16 mouse cellular contexts compared by ENCODE assay signal in genomic region chr10:67094922-67095321, GRCm38 (mm10). TPM values are rescaled to one million over a fixed set of nuclear protein-coding genes. Genes with fewer than 3 reads are reported as not detected.
DNase-seq lines count a peak whose midpoint lies in the region; ATAC-seq and TF ChIP-seq lines count a peak whose summit lies in the region.
"Had no signal": no experiment of that assay in that cellular context is flagged by ENCODE, and none has a peak within 500 bp of the region (broad histone marks: within the 10 kb centered on the region; RNA-seq: fewer than 3 reads in every experiment).

No protein-coding gene starts in this region.

- no peak overlapping the region for H3K27ac ChIP-seq in forebrain, embryonic 10.5 days
- no peak overlapping the region for H3K27ac ChIP-seq in forebrain, postnatal 0 days (ENCODE audit: low read depth, low read length)
- H3K27ac ChIP-seq in midbrain, embryonic 13.5 days, result no peak overlapping the region
- H3K27ac ChIP-seq in midbrain, embryonic 11.5 days (ENCODE audit: low read depth, low read length), result no peak overlapping the region
- H3K27ac ChIP-seq: midbrain, embryonic 12.5 days had no signal

- no peak for TF ChIP-seq CTCF in forebrain, postnatal 0 days (IDR thresholded peaks at IDR 0.05; ENCODE audit: low read depth)

- no peak for ATAC-seq in forebrain, postnatal 0 days
- no peak for ATAC-seq in midbrain, embryonic 13.5 days
- no peak for ATAC-seq in midbrain, embryonic 11.5 days (ENCODE audit: low FRiP score)
- no peak for ATAC-seq in CD4-positive, CD25-positive, alpha-beta regulatory T cell, adult 4 months

- peaks cover 37% of the 10 kb centered on the region for H3K4me1 ChIP-seq in forebrain, embryonic 10.5 days
- peaks cover 11% of the 10 kb centered on the region; the same call in 1 of the 2 replicates for H3K4me1 ChIP-seq in forebrain, postnatal 0 days (ENCODE audit: insufficient read depth)
- H3K4me1 ChIP-seq in midbrain, embryonic 13.5 days (replicated peaks), result peaks cover 38% of the 10 kb centered on the region
- H3K4me1 ChIP-seq in midbrain, embryonic 11.5 days (ENCODE audit: control insufficient read depth, insufficient read depth, low read length), result peaks cover 17% of the 10 kb centered on the region

- H3K4me3 ChIP-seq in forebrain, embryonic 10.5 days, result peak overlapping the region; percentile 89; the same call in 1 of the 2 replicates
- H3K4me3 ChIP-seq in forebrain, postnatal 0 days (ENCODE audit: low read depth, low read length), result no peak overlapping the region
- peak overlapping the region; percentile 90; the same call in 1 of the 2 replicates for H3K4me3 ChIP-seq in midbrain, embryonic 13.5 days (replicated peaks)
- no peak overlapping the region for H3K4me3 ChIP-seq in midbrain, embryonic 11.5 days (ENCODE audit: low read depth, low read length)

- no peak for DNase-seq in forebrain, embryonic 10.5 days (ENCODE audit: extremely low spot score, low spot score)
- no peak for DNase-seq in forebrain, postnatal 0 days
- no peak for DNase-seq in midbrain, embryonic 11.5 days (ENCODE audit: low spot score, missing footprints)
- peak; percentile 57 for DNase-seq in large intestine, adult 2 months (ENCODE audit: low read depth, low spot score)
- DNase-seq in testis, postnatal 14 days (ENCODE audit: low spot score), result no peak
- no peak for DNase-seq in B cell, adult 2 months
- DNase-seq: cerebellum, adult 8-10 months; heart, adult 18-20 months; kidney, adult 18-20 months; layer of hippocampus, adult 9-11 months; lung, adult 2 months; right cerebral cortex, postnatal 4 days had no signal

- H3K9ac ChIP-seq in forebrain, postnatal 0 days, result no peak overlapping the region
- no peak overlapping the region for H3K9ac ChIP-seq in midbrain, embryonic 13.5 days (replicated peaks)
- no peak overlapping the region for H3K9ac ChIP-seq in midbrain, embryonic 11.5 days (ENCODE audit: low read length)

- no peaks in the 10 kb centered on the region for H3K9me3 ChIP-seq in forebrain, embryonic 10.5 days
- no peaks in the 10 kb centered on the region for H3K9me3 ChIP-seq in forebrain, postnatal 0 days (ENCODE audit: low read length)
- H3K9me3 ChIP-seq in midbrain, embryonic 13.5 days, result no peaks in the 10 kb centered on the region
- H3K9me3 ChIP-seq in midbrain, embryonic 11.5 days (ENCODE audit: control insufficient read depth, low read length), result no peaks in the 10 kb centered on the region; the same call in 1 of the 2 replicates
- H3K9me3 ChIP-seq: midbrain, embryonic 12.5 days had no signal

- H3K27me3 ChIP-seq in forebrain, embryonic 10.5 days (ENCODE audit: poor library complexity, severe bottlenecking), result no peaks in the 10 kb centered on the region
- H3K27me3 ChIP-seq in forebrain, postnatal 0 days (ENCODE audit: insufficient read depth, low read length), result no peaks in the 10 kb centered on the region
- H3K27me3 ChIP-seq in midbrain, embryonic 13.5 days, result no peaks in the 10 kb centered on the region
- H3K27me3 ChIP-seq in midbrain, embryonic 11.5 days (ENCODE audit: control insufficient read depth, insufficient read depth, low read length), result no peaks in the 10 kb centered on the region
- H3K27me3 ChIP-seq: midbrain, embryonic 12.5 days had no signal

- peaks cover 22% of the 10 kb centered on the region for H3K36me3 ChIP-seq in forebrain, embryonic 10.5 days (replicated peaks)
- no peaks in the 10 kb centered on the region for H3K36me3 ChIP-seq in forebrain, postnatal 0 days (ENCODE audit: insufficient read depth)
- H3K36me3 ChIP-seq in midbrain, embryonic 13.5 days, result no peaks in the 10 kb centered on the region
- no peaks in the 10 kb centered on the region for H3K36me3 ChIP-seq in midbrain, embryonic 11.5 days (ENCODE audit: control insufficient read depth, insufficient read depth, low read length)

- 90% methylated on average over 7 of the region's 7 CpGs for WGBS in forebrain, embryonic 10.5 days
- 91% methylated on average over 7 of the region's 7 CpGs for WGBS in forebrain, postnatal 0 days
- 87% methylated on average over 7 of the region's 7 CpGs for WGBS in midbrain, embryonic 13.5 days
- WGBS in midbrain, embryonic 11.5 days, result 91% methylated on average over 7 of the region's 7 CpGs
- 39% methylated on average over 7 of the region's 7 CpGs for WGBS in large intestine, adult 2 months

- H3K4me2 ChIP-seq in forebrain, postnatal 0 days (ENCODE audit: low read depth), result no peak overlapping the region
- H3K4me2 ChIP-seq in midbrain, embryonic 13.5 days (replicated peaks), result peak overlapping the region; percentile 85
- no peak overlapping the region for H3K4me2 ChIP-seq in midbrain, embryonic 11.5 days

RNA-seq across cellular contexts. Expression of gene Jmjd1c, which starts 1.0 kb away (rescaled TPM):
- polyA plus RNA-seq in forebrain, embryonic 10.5 days (2016; fragmentation: Nextera tagmentation; extraction: Ambion mirVana), result 29.7 and 30.6 TPM in 2 replicates
- total RNA-seq in forebrain, postnatal 0 days (2014; rRNA removed), result 67.1 and 76.8 TPM in 2 replicates
- polyA plus RNA-seq in forebrain, postnatal 0 days (2015; fragmentation: Nextera tagmentation; extraction: Ambion mirVana), result 29.6 and 44.4 TPM in 2 replicates
- polyA plus RNA-seq in midbrain, embryonic 13.5 days (2015; fragmentation: Nextera tagmentation; extraction: Ambion mirVana), result 48.6 and 56.1 TPM in 2 replicates
- polyA plus RNA-seq in midbrain, embryonic 11.5 days (2014; fragmentation: Nextera tagmentation; extraction: Ambion mirVana), result 46.9 and 49.0 TPM in 2 replicates
- 5.9 and 13.7 TPM in 2 replicates for polyA plus RNA-seq in large intestine, adult 2 months (2012; rRNA removed)
- polyA plus RNA-seq in CD4-positive, CD25-positive, alpha-beta regulatory T cell, adult 4 months (2017; shearing (Covaris generic)), result 10 to 100 TPM; 56.7 to 57.2 TPM

RNA-seq across cellular contexts. Expression of gene Reep3, which starts 1.8 kb away (rescaled TPM):
- polyA plus RNA-seq in forebrain, embryonic 10.5 days (2016; fragmentation: Nextera tagmentation; extraction: Ambion mirVana), result 30.9 and 32.7 TPM in 2 replicates
- total RNA-seq in forebrain, postnatal 0 days (2014; rRNA removed), result 21.7 and 30.8 TPM in 2 replicates
- polyA plus RNA-seq in forebrain, postnatal 0 days (2015; fragmentation: Nextera tagmentation; extraction: Ambion mirVana), result 18.8 and 23.7 TPM in 2 replicates
- 38.6 and 41.0 TPM in 2 replicates for polyA plus RNA-seq in midbrain, embryonic 13.5 days (2015; fragmentation: Nextera tagmentation; extraction: Ambion mirVana)
- polyA plus RNA-seq in midbrain, embryonic 11.5 days (2014; fragmentation: Nextera tagmentation; extraction: Ambion mirVana), result 37.5 and 38.9 TPM in 2 replicates
- 17.1 and 32.7 TPM in 2 replicates for polyA plus RNA-seq in large intestine, adult 2 months (2012; rRNA removed)
- 10 to 100 TPM; 13.8 to 17.3 TPM for polyA plus RNA-seq in CD4-positive, CD25-positive, alpha-beta regulatory T cell, adult 4 months (2017; shearing (Covaris generic))
- total RNA-seq: MEL had no signal

Comparison
In these comparisons a context has a peak if more than half of its experiments do, and no peak if none do; other contexts are left out.
1. H3K4me3 ChIP-seq: peak in forebrain, embryonic 10.5 days (single experiment) and midbrain, embryonic 13.5 days (single experiment); none in forebrain, postnatal 0 days (single experiment) and midbrain, embryonic 11.5 days (single experiment).